Mouse (Mus musculus) kidney, adult 18-20 months (tissue): ENCODE data around the gene Tia1.

Experiments
- DNase-seq: peaks from one replicate; pipeline ENCODE4 v3.0.0; 2021

The Tia1 gene

DNA sequence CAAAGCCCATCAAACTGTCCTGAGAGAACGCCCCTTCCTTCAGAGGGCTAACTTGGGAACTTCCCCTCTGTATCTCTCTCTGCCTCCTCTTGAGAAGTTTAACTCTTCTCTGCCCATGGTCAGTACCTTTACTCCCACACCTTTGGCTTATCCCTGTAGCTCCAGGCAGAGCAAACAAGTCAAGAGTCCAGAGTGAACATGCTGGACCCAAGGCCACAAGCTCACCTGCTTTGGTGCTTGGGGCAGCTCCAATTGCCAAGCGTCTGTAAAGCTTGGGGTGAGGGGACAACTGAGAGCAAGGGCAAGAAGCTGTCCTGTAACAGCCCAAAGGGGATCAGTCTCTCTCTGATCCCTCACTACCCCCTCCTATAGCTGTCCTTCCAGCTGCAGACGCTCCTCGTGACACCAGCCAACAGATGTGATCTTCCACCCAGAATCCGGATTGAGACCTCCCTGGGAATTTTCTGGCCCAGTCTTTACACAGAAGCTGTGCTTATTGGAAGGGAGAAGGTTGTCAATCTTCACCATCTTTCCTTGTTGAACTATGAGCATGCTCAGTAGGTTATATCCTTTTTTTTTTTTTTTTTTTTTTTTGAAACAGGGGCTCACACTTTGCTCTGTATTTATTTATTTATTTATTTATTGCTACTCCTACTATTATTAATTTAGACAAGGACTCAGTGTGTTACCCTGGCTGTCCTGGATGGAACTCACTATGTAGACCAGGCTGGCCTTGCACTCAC lies 18.5 kb upstream of the Tia1 start:
- DNase-seq: no peak

DNA sequence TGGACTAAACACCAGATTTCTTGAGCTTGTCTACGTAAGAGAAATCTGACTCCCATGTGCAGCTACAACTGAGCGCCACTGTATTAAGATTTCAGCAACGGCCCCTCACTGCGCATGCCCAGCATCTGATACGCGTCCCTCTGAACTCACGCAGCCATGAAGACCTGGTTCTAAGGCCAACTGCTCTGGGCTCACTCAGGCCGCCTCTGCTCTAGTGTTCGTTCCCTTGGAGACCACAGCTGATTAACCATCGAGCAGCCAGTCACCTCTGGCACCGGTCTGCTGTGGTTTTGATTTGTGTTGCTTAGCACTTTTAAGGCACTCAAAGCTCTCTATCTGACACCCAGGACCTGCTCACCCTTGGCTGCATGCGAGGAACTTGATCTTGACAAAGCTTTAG lies 16.7 kb upstream of the Tia1 start:
- peak; percentile 56 for DNase-seq

DNA sequence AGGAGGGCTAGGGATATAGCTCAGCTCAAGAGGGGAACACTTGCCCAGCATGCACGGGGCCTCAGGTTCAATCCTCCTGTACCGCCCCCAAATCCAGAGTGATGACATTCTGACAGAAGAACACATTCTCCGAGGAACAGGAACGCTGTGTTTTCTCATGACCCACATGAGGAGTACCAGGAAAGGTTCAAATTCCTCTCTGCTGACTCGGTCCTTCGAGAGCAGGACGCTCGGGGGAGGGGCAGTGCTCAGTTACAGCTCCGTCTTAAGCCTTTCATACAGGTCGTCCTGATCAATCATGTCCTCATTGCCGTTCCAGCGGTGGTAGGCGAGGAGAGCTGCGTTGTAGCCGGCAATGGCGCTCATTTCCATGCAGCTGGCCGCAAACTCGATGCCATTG lies 15.6 kb upstream of the Tia1 start:
- peak; percentile 45 for DNase-seq

DNA sequence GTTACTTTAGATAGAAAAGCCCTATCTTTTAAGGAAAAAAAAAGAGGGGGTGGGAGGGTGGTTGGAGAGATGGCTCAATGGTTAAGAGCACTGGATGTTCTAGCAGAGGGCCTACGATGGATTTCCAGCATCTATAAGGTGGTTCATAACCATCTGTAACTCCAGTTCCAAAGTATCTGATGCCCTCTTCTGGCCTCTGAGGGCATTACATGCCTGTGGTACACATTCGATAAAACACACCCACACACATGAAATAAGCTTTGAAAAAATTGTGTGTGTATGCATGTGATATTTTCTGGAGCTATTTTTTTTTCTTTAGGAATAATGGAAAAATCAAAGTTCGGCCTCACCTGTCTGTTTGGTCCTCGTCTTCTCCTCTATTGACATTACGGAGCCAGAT lies 12.7 kb upstream of the Tia1 start:
- DNase-seq: no peak

DNA sequence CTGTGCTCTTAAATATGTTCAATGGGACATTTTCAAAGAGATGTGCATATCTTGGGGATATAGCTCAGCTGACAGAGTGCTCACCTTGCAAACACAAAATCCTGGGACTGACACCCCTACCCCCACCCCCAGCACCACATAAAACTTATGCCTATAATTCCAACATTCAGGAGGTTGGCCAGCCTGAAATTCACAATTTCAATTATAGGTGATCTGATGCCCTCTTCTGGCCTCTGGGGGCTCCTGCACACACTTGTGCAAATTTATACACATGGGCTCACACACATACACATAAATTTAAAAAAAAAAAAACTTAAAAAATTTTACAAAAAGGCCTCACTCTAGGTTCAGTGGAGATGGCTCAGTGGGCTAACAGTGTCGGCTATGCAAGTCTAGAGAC lies 10.8 kb upstream of the Tia1 start:
- no peak for DNase-seq

DNA sequence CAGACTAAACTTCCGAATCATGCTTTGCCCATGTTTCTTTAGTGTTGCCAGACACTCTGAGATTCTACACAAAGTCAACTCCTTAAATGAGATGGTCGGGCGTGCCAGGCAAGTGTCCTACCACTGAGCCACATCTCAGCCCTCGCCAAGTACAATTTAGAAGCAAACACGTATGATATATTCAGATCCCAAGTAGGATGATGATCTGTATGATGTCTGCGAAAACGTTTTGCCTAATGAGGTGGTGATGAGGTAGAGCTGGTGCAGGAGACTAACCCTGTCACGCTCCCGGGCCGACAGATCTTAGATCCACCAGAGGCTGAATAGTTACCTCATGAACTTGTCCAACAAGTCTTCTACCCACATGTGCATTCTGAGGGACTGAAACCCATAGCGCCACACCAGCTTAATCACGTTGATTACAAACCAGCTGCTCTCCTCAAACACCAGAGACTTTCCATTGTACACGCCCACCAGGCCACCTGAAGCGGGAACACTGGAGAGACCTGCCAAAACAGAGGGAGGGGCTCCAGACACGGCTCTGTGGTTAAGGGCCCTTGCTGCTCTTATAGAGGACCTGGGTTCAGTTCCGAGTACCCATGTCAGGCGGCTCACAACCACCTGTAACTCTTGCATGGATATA lies 9.8 kb upstream of the Tia1 start:
- no peak for DNase-seq

DNA sequence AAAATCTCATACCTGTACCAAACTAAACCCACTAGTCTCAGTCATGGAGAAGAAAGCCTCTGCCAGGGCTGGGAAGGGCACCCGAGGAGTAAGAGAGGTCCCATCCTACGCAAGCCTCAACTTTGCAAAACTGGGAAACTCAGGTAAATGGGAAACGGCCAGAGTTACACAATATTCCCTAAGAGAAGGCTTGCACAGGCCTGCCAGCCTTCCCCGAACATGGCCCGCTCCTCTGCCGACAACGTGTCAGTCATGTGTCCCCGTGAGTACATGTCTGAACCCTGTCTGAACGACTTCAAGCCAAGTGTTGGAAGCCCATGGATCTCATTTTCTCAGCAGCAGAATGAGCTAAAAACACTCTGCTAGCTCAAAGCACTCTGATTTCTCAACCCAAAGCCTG lies 9.0 kb upstream of the Tia1 start:
- DNase-seq: no peak

DNA sequence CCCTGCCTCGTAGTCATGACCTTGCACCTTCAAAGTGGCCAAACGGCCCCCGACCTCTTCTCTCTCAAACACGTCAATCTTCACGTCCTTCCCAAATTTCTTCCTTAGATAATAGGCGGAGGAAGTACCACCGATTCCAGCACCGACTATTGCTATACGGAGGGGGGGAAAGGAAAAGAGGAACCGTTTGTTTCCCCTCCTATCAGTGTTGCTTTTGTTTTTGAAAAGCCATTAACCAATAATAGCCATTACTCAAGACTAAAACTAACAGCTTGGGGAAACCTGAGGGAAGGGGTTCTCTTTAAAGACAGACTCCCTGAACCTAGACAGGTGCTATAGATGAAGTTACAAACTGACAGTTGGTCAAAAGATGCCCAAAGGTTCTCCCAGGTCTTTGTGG lies 8.1 kb upstream of the Tia1 start:
- DNase-seq: no peak

DNA sequence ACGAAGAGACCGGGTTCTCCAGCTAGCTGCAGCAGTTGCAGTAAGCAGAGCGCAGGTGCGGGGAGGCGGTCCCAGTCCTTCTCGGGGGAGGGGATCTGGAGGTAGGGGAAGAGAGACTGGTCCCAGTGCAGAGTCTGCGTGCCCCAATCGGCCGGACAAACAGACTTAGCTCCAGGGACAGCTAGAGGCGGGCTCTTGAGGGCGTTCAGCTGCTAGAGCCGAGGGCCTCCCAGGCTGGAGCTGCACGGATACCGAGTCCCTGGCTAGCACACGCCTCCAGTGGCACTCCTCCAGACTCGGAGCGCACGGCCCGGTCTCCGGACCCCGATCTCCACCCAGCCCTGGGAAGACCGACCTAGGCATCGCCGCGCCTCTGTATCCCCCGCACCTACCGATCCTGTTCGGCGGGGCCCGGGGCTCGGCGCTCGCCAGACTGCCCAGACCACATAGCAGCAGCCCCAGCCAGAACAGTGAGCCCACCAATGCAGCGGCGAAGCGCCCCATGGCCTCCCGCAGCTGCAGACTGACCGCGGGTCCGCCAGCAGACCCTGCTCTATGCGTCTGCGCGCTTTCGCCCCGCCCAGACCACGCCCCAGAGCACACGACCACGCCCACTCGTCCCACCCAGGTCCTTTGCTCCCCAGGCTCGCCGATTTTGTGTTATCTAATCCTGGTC lies 7.3 kb upstream of the Tia1 start, which contains the start of gene Pcyox1:
TSS of gene Pcyox1 (minus strand) at position 574 of the 676 bp plus-strand sequence.
- peak; percentile 92 for DNase-seq

DNA sequence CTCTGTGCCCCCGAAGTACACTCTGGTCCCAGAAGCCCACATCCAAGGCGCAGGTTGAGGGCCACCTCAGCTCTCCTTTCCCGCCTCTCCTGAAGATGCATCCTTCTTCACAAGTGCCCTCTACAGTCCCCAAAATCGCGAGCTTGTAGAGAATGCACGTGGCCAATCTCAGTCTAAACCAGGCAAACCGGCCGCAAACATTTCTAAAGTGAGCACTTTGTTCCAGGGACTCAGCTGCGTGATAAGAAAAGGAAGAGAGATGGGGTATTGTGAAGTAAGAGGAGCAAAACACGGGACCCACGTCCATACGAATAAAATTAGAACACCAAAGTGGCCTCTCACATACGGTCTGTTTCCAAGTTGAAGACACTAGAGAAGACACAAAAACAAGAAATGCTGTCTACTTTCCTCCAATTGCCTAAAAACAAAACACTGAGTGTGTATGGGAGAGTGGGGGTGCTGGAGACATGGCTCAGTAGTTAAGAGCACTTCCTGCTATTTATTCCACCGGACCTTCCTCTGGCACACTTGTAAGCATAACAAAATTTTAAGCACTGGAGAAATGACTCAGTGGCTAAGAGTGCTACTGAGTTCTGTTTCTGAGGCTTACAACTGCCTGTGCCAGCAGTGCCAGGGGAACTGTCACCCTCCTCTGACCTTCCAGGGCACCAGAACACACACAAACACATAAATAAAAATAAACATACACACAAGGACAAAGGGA lies 6.6 kb upstream of the Tia1 start:
- DNase-seq: no peak

DNA sequence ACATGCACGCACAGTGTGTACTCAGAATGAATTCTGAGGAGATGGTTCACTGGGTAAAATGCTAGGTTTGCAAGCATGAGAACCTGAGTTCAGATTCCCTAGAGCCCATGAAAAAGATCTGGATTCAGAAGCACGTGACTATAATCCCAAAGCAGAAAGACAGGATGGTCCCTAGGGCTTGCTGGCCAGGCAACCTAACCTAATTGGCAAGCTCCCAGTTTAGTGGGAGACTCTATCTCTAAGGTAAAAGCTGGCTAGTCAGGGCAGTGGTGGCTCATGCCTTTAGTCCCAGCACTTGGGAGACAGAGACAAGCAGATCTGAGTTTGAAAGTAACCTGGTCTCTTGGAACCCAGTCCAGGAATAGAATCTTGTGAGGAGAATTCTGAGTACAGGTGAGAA lies 5.0 kb upstream of the Tia1 start:
- no peak for DNase-seq

DNA sequence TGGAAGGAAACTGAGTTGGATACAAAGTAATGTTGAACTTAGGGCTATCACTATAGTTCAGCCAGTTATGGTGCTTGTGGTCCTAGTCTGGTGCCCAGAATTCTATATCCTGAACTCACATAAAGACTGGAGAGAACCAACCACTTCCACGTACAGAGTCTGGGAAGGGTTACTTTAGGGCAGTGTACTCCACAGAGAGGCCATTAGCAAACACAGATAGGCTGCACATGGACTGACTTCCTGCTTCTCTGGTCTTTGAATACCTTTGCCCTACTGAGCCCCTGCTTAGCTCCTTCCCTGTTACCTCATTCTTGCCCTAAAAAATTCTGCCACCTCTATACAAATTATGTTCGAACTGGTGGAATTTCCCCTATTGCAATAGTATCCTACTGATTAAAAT lies 4.0 kb upstream of the Tia1 start:
- no peak for DNase-seq

DNA sequence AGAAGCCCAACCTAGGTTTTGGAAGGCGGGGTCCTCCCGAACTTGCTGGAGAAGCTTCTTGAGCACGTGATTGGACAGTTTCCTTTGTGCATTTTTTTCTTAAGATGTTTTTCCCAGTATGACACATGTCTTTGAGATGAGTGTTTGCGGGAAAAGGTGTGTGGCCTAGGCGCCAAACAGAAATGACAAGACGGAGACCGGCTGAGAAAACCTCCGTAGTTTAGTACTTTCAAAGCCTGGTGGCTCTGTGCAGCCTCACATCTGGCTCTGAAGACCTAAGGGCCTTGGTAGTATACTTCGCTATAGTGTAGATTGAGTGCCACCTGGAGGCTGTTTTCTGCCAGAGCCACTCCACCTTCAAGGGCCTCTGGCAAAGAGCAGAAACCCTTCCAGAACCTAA lies 3.0 kb upstream of the Tia1 start:
- peak; percentile 82 for DNase-seq

DNA sequence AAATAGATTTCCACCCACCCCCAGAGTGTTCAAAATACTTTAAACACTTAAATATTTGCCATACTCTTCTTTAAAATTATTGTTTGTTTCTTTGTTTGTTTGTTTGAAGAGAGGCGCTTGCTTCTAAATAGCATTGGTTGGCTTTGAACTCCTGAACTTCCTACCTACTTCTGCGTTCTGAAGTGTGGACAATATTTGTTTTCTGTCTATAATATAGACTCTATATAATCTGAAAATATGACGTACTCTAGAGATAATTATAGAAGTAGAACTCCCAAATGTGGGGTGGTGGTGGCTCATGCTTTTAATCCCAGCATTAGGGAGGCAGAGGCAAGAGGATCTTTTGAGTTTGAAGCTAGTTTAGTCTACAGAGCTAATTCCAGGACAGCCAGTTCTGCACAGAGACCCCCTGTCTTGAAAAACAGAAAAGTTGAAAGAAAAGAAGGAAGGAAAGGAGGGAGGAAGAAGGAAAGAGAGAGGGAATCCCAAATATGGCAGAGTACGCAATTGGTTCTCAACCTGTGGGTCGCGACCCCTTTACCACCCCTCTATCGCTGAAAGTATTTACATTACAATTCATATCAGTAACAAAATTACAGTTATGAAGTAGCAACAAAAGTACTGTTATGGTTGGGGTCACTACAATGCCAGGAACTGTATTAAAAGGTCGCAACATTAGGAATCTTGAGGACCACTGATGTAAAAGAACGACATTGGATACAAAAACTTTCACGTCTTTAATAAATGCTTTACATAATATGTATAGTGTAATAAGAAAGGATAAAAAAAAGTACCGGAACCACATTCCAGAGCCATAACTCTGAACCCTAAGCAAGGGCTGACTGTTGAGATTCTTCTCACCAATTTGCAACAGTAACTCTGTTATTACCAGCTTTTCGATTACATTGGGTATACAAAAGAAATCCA lies 1.1 kb upstream of the Tia1 start:
- DNase-seq: no peak

DNA sequence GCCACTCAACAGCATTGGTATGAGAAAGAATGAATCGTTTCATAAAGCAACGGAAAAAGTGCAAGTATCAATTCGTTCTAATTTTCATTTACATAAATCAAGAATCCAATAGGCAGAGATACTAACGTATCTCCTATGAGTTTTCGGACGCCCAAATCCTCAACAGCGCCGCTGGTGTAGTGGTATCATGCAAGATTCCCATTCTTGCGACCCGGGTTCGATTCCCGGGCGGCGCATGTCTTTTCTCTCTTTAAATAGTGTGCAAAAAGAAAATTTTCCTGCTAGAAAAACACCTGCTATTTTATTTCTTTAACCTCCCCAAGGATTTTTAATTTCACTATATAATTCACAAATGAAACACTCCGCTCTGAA lies 305 bp upstream of the Tia1 start:
- peak; percentile 95 for DNase-seq

DNA sequence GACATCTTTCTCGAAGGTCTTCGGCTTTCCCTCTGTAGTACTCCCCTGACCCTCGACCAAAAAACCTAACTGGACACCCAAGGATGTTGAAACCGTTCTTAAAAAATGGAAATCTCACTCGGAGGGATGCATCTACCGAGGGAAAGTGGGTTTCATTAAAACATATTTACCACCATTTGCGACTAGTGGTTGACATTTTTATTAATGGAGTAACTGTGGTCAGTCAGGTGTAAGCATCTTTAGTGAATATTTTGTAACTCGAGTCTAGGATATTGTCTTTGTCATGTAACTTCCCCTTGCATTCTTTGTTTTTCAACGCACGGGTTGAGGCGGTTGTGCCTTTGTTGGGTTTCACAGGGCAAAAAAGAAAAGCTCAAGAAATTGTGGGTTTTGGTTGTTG lies 977 bp downstream of the Tia1 start:
- DNase-seq: no peak

DNA sequence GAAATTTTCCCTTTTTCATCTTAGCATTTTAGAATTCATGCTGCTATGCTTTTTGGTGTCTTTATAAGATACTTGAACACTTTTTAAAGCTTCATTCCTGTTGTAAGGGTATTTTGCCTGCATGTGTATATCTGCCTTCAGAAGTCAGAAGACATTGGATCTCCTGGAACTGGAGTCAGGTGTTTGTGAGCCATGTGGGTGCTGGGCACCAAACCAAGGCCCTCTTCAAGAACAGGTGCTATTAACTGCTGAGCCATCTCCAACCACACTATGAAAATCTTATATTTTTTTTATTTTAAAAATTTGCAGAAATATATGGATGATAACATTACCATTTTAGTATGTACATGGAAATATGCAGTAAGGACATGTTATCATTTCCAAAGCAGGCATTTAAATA lies 2.3 kb downstream of the Tia1 start:
- no peak for DNase-seq

DNA sequence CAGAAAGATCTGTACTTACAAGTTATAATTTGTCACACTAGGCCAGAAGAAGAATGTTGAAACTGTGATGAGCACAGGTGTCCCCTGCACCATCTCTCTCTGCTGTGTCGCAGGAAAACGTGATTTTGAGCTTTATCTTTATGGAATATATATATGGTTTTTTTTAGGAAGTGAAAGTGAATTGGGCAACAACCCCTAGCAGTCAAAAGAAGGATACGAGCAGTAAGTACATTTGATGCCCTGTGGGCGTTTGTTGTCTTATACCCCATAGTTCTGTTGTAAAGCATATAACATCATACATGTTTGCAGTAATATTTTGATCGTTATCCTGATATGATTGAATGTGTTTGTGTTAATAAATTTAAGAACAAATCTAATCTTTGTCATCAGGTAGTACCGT lies 14.7 kb downstream of the Tia1 start:
- no peak for DNase-seq

DNA sequence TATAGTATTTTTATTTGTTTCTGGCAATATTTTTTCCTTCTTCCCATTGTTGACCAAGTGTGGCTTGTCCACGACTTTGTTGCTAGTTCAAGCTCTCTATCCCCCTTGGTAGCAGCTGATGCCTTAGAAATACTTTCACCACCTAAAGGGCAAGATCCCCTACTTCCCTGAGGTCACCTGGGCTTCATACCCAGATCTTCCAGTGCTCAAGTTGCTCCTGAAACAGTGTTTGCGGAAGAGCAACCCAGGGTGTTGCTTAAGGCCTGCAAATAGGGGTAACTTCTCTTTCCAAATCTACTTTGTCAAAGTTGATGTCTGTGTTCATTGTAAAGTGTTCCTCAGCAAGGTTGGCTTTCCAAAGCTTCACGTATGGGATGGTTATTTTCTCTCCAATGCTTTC lies 15.2 kb downstream of the Tia1 start:
- DNase-seq: no peak

DNA sequence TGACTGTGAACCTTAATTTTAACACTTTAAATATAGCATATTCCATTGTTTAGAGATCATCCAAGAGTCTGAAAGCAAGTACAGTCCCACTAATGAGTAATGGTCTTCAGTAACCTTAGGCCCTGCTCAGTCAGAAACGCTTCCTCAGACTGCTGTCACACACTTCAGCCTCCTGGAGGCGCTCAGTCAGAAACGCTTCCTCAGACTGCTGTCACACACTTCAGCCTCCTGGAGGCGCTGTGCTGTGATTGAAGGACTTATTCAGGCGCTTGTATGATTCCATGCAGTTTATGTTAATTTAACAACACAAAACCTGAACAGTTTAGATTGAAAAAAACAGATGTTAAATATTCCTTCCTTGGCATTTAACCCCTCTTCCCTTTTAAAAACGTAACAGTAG lies 16.5 kb downstream of the Tia1 start:
- no peak for DNase-seq

DNA sequence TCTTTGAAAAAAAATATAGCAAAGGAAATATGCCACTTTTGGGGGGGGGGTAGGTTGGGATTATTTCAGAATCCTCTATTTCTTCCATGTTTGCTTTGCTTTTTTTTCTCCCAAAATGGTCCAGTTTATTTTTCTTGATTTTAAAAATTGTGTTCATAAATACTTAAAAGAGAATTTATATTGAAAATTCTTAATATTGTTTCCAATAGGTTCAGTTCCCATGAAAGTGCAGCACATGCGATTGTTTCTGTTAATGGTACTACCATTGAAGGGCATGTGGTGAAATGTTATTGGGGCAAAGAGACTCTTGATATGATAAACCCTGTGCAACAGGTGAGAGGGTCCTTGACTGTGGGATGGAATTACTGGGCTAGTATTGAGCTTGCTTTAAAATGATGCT lies 22.3 kb downstream of the Tia1 start, which contains the start of gene Gm44790:
TSS of gene Gm44790 (plus strand) at position 301 of the 400 bp plus-strand sequence.
- DNase-seq: no peak

DNA sequence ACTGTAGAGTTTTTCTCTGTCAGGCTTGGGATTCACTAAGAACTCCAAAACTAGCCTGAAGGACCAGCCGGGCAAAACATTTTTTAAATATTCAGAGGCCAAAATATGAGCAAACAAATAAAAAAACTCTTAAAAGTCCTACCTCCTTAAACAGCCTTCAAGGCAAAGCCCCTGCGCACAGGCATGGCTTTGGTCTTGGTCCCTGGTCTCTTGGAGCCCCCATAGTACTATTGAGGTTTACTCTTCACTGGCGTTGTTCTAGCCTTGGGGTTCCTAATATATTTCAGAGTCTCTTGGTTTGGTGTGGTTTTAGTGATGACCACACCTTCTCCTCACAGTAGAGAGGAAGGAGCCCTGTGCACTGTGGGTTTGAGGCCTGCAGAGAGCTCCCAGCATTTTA lies 27.5 kb downstream of the Tia1 start:
- no peak for DNase-seq

DNA sequence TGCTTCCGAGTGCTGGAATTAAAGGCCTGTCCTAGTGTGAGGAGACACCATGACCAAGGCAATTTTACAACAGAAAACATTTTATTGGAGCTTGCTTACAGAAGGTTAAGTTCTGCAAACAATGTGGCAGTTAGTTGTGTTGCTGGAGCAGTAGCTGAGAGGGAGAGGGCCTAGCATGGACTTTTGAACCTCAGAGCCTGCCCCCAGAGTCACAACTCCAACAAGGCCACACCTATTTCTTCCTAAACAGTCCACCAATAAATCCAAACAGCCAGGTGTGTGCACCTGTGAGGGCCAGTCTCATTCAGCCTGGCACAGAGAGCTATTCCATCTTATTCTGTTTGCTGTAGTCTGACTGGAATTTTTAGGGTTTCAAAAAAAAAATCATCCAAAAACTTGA lies 29.7 kb downstream of the Tia1 start:
- no peak for DNase-seq
